Mouse (Mus musculus) heart, embryonic 16.5 days (tissue): ENCODE results near the gene Scrg1. TPM values are rescaled to one million over a fixed set of nuclear protein-coding genes. Genes with fewer than 3 reads are reported as not detected.
"Not testable (repeated sequence)": the region's sequence is repeated elsewhere in the genome, so short reads cannot be mapped to it uniquely, and the experiment has no call there.

Experiments
- ATAC-seq: fragments of 200-750 bp; cut with Nextera tagmentation; replicated peaks from 2 replicates; pipeline ENCODE4 v1.8.0; 2017; ENCODE audit warnings: moderate number of reproducible peaks; ENCODE audit not compliant: insufficient read depth, low FRiP score; ENCODE audit errors: extremely low read depth
- H3K27ac ChIP-seq: fragments of 300-500 bp; sonication (generic); 2 replicates; pipeline ENCODE4 v1.5.1; 2014; ENCODE audit warnings: mild to moderate bottlenecking, low read length, control low read depth, moderate library complexity
- H3K27me3 ChIP-seq: fragments of 300-500 bp; sonication (generic); 2 replicates; pipeline ENCODE4 v1.6.1; 2014; ENCODE audit warnings: low read length, mixed read lengths; ENCODE audit not compliant: control insufficient read depth, insufficient read depth
- H3K36me3 ChIP-seq: fragments of 300-500 bp; sonication (generic); 2 replicates; pipeline ENCODE4 v1.6.1; 2014; ENCODE audit not compliant: control insufficient read depth, insufficient read depth
- H3K4me1 ChIP-seq: fragments of 300-500 bp; sonication (generic); 2 replicates; pipeline ENCODE4 v1.6.1; 2014; ENCODE audit warnings: low read length, mixed read lengths; ENCODE audit not compliant: control insufficient read depth, insufficient read depth
- H3K4me2 ChIP-seq: fragments of 300-500 bp; sonication (generic); 2 replicates; pipeline ENCODE4 v1.6.1; 2014; ENCODE audit warnings: low read depth, mild to moderate bottlenecking, control low read depth, low read length
- H3K4me3 ChIP-seq: fragments of 300-500 bp; sonication (generic); 2 replicates; pipeline ENCODE4 v1.5.1; 2014; ENCODE audit warnings: mild to moderate bottlenecking, control low read depth, low read length
- H3K9ac ChIP-seq: fragments of 300-500 bp; sonication (generic); 2 replicates; pipeline ENCODE4 v1.6.1; 2014; ENCODE audit warnings: low read length, control low read depth
- H3K9me3 ChIP-seq: fragments of 300-500 bp; sonication (generic); replicated peaks from 2 replicates; pipeline ENCODE4 v1.6.1; 2016; ENCODE audit warnings: low read length; ENCODE audit not compliant: control insufficient read depth
- WGBS: fragments of 180-500 bp; shearing (Covaris S2); extraction: QIAGEN DNeasy Blood & Tissue Kit; methylation state at CpG from one replicate; pipeline ENCODE4 v1.1.7; 2014; 5-methylcytosine and 5-hydroxymethylcytosine counted together
- polyA plus RNA-seq: library from polyadenylated mRNA; unstranded; fragments of >200 nt; fragmentation: Nextera tagmentation; extraction: Ambion mirVana; gene quantifications from 2 replicates; pipeline ENCODE4 v1.2.1, GENCODE M21; 2015

Scrg1 gene
- polyA plus RNA-seq, 1 experiment from 2014 or later = 1.3 TPM

DNA sequence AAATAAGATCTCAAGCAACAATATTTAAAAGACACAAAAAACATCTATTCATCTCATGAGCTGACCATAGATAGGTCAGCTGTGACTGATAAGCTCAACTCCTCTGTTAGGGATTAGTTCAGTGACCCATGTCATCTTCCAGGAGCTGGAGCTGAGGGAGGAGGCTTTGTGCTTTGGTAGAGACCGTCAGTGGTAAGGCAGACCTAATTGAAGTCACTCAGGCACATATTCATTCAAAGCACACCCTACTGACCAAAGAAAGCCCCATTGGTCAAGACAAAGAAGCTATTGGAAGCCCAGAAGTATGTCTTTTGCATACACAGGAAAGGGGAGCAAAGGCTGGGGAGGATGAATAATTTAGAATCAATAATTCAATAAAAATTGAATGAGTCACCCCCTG, 27.2 kb upstream of the Scrg1 start:
- no peaks in the 10 kb centered on the region for H3K27me3 ChIP-seq
- no peak for ATAC-seq

GRCm38 (mm10) chr8:57429166-57429887, 26.4 kb upstream of the Scrg1 start:
- no peaks in the 10 kb centered on the region for H3K9me3 ChIP-seq
- 31% methylated on average over 18 of the region's 18 CpGs for WGBS
- peak overlapping the region; percentile 47 for H3K4me2 ChIP-seq
- H3K9ac ChIP-seq = peak overlapping the region; percentile 61
- H3K4me1 ChIP-seq = peaks cover 4% of the 10 kb centered on the region
- no peak overlapping the region for H3K27ac ChIP-seq
- no peaks in the 10 kb centered on the region for H3K36me3 ChIP-seq
- H3K4me3 ChIP-seq = no peak overlapping the region
- no peak for ATAC-seq
- no peaks in the 10 kb centered on the region for H3K27me3 ChIP-seq

More for the DNA sequence above, 27.2 kb upstream of the Scrg1 start:
- 17% methylated on average over 1 of the region's 1 CpGs for WGBS
- no peak overlapping the region for H3K9ac ChIP-seq
- no peak overlapping the region for H3K4me3 ChIP-seq
- H3K27ac ChIP-seq = no peak overlapping the region
- no peaks in the 10 kb centered on the region for H3K9me3 ChIP-seq
- no peak overlapping the region for H3K4me2 ChIP-seq
- H3K4me1 ChIP-seq = peaks cover 4% of the 10 kb centered on the region
- H3K36me3 ChIP-seq = no peaks in the 10 kb centered on the region

DNA sequence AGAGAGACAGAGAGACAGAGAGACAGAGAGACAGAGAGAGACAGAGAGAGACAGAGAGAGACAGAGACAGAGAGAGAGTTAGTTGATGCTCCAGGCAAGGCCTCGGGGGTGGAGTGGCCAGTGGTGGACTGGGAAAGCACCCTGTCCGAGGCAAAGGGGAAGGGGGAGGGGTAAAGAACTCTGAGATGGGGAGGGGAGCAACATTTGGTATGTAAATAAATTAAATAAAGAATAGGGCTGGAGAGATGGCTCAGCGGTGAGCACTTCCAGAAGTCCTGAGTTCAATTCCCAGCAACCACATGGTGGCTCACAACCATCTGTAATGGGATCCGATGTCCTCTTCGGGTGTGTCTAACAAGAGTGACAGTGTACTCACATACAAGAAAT, 25.8 kb upstream of the Scrg1 start:
- peak; percentile 28; the same call in 1 of the 2 replicates for ATAC-seq
- not testable (repeated sequence) for H3K36me3 ChIP-seq, H3K4me1 ChIP-seq, H3K27ac ChIP-seq, H3K4me3 ChIP-seq, H3K9me3 ChIP-seq, H3K9ac ChIP-seq, H3K27me3 ChIP-seq, H3K4me2 ChIP-seq
- 59% methylated on average over 5 of the region's 5 CpGs for WGBS

GRCm38 (mm10) chr8:57430901-57431300, 24.8 kb upstream of the Scrg1 start:
- ATAC-seq = no peak
- WGBS = 77% methylated on average over 11 of the region's 11 CpGs

GRCm38 (mm10) chr8:57432802-57433201, 22.9 kb upstream of the Scrg1 start:
- Histone ChIP-seq H3K9me3 (no peaks in the 10 kb centered on the region), H3K27ac (no peak overlapping the region), H3K4me1 (peaks cover 8% of the 10 kb centered on the region), H3K9ac (no peak overlapping the region), H3K4me3 (no peak overlapping the region), H3K4me2 (no peak overlapping the region), H3K36me3 (no peaks in the 10 kb centered on the region), H3K27me3 (no peaks in the 10 kb centered on the region)
- no peak for ATAC-seq
- 78% methylated on average over 5 of the region's 5 CpGs for WGBS

More at GRCm38 (mm10) chr8:57430901-57431300, 24.8 kb upstream of the Scrg1 start:
- Histone ChIP-seq H3K27me3 (no peaks in the 10 kb centered on the region), H3K4me2 (no peak overlapping the region), H3K36me3 (no peaks in the 10 kb centered on the region), H3K4me1 (peaks cover 4% of the 10 kb centered on the region), H3K9ac (no peak overlapping the region), H3K27ac (no peak overlapping the region), H3K9me3 (no peaks in the 10 kb centered on the region), H3K4me3 (no peak overlapping the region)

GRCm38 (mm10) chr8:57435768-57436436, 19.8 kb upstream of the Scrg1 start:
- WGBS = 58% methylated on average over 18 of the region's 18 CpGs
- no peak overlapping the region for H3K27ac ChIP-seq
- ATAC-seq = no peak
- H3K4me1 ChIP-seq = 0 out of 2 replicates have a peak, but pooled peaks cover 4% of the 10 kb centered on the region
- H3K9ac ChIP-seq = no peak overlapping the region
- no peak overlapping the region for H3K4me3 ChIP-seq
- H3K27me3 ChIP-seq = no peaks in the 10 kb centered on the region
- no peak overlapping the region for H3K4me2 ChIP-seq
- no peaks in the 10 kb centered on the region for H3K9me3 ChIP-seq
- H3K36me3 ChIP-seq = no peaks in the 10 kb centered on the region

DNA sequence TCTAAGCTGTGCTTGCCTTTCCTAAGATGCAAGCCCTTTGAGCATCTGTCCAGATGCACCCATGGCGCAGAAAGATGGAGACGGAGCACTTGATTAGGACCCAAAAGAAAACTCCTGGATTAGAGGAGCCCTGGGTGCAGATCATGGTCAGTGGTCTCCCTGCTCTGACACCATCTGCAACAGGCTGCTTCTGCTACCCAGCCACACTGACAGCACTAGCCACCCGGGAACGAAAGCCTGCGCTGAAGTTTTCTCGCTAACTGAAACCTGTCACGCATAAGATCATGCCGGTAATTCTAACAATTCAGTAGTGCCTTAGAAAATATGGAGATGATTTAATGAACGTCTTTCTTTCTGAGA, 19.3 kb upstream of the Scrg1 start:
- Histone ChIP-seq H3K36me3 (no peaks in the 10 kb centered on the region), H3K27me3 (no peaks in the 10 kb centered on the region), H3K9me3 (no peaks in the 10 kb centered on the region), H3K4me1 (0 out of 2 replicates have a peak, but pooled peaks cover 4% of the 10 kb centered on the region), H3K4me2 (no peak overlapping the region), H3K4me3 (no peak overlapping the region), H3K27ac (no peak overlapping the region), H3K9ac (no peak overlapping the region)
- ATAC-seq = no peak
- 86% methylated on average over 9 of the region's 9 CpGs for WGBS

DNA sequence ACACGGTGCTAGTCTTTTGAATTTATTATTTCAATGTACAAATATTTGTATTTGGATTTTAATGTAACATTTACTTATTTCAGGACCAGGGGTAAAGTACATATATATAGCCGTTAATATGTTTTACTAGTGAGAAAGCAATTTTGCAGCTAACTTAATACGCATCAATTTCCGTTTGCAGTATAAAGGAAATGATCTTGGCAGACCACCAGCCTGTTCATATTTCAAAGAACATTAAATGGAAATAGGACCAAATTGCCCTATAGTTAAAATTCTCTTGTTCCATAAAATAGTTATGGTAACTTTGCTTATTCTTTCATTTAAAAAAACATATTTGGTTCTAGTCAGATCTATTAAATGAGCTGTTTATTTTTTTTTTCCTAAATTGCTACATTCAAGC, 14.6 kb upstream of the Scrg1 start:
- H3K9me3 ChIP-seq = no peaks in the 10 kb centered on the region
- no peak overlapping the region for H3K27ac ChIP-seq
- H3K27me3 ChIP-seq = no peaks in the 10 kb centered on the region
- H3K9ac ChIP-seq = no peak overlapping the region
- H3K4me3 ChIP-seq = no peak overlapping the region
- 79% methylated on average over 4 of the region's 4 CpGs for WGBS
- no peaks in the 10 kb centered on the region for H3K36me3 ChIP-seq
- no peak for ATAC-seq
- no peak overlapping the region for H3K4me2 ChIP-seq
- 0 out of 2 replicates have a peak, but pooled peaks cover 2% of the 10 kb centered on the region for H3K4me1 ChIP-seq

DNA sequence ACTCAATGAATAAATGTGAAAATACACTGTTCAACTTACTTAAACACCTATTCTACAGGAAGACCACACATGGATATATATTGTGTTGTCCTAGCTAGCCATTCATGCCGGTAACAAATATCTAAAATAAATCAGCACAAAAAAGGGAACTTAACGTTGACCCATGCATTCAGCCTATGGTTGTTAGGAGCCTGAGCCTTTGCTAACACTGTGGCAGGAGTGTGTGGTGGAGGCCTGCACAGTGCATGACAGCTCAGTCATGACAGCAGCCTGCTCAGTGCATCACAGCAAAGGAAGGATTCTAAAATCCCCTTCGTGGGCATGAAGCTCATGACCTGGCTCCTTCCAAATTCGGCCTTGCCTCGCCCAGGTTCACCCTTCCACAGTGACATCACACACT, 14.2 kb upstream of the Scrg1 start:
- no peak for ATAC-seq
- no peaks in the 10 kb centered on the region for H3K36me3 ChIP-seq
- no peak overlapping the region for H3K4me3 ChIP-seq
- 79% methylated on average over 5 of the region's 5 CpGs for WGBS
- no peak overlapping the region for H3K9ac ChIP-seq
- H3K4me1 ChIP-seq = no peaks in the 10 kb centered on the region
- no peak overlapping the region for H3K4me2 ChIP-seq
- no peaks in the 10 kb centered on the region for H3K9me3 ChIP-seq
- no peak overlapping the region for H3K27ac ChIP-seq
- no peaks in the 10 kb centered on the region for H3K27me3 ChIP-seq
